Mouse (Mus musculus) heart, embryonic 16.5 days (tissue): ENCODE data around the gene Ttc41. TPM values are rescaled to one million over a fixed set of nuclear protein-coding genes. Genes with fewer than 3 reads are reported as not detected.

Experiments used
- ATAC-seq: fragments of 200-750 bp; cut with Nextera tagmentation; replicated peaks from 2 replicates; pipeline ENCODE4 v1.8.0; 2017; ENCODE audit warnings: moderate number of reproducible peaks; ENCODE audit not compliant: insufficient read depth, low FRiP score; ENCODE audit errors: extremely low read depth
- H3K27ac ChIP-seq: fragments of 300-500 bp; sonication (generic); 2 replicates; pipeline ENCODE4 v1.5.1; 2014; ENCODE audit warnings: mild to moderate bottlenecking, low read length, control low read depth, moderate library complexity
- H3K27me3 ChIP-seq: fragments of 300-500 bp; sonication (generic); 2 replicates; pipeline ENCODE4 v1.6.1; 2014; ENCODE audit warnings: low read length, mixed read lengths; ENCODE audit not compliant: control insufficient read depth, insufficient read depth
- H3K36me3 ChIP-seq: fragments of 300-500 bp; sonication (generic); 2 replicates; pipeline ENCODE4 v1.6.1; 2014; ENCODE audit not compliant: control insufficient read depth, insufficient read depth
- H3K4me1 ChIP-seq: fragments of 300-500 bp; sonication (generic); 2 replicates; pipeline ENCODE4 v1.6.1; 2014; ENCODE audit warnings: low read length, mixed read lengths; ENCODE audit not compliant: control insufficient read depth, insufficient read depth
- H3K4me2 ChIP-seq: fragments of 300-500 bp; sonication (generic); 2 replicates; pipeline ENCODE4 v1.6.1; 2014; ENCODE audit warnings: low read depth, mild to moderate bottlenecking, control low read depth, low read length
- H3K4me3 ChIP-seq: fragments of 300-500 bp; sonication (generic); 2 replicates; pipeline ENCODE4 v1.5.1; 2014; ENCODE audit warnings: mild to moderate bottlenecking, control low read depth, low read length
- H3K9ac ChIP-seq: fragments of 300-500 bp; sonication (generic); 2 replicates; pipeline ENCODE4 v1.6.1; 2014; ENCODE audit warnings: low read length, control low read depth
- H3K9me3 ChIP-seq: fragments of 300-500 bp; sonication (generic); replicated peaks from 2 replicates; pipeline ENCODE4 v1.6.1; 2016; ENCODE audit warnings: low read length; ENCODE audit not compliant: control insufficient read depth
- WGBS: fragments of 180-500 bp; shearing (Covaris S2); extraction: QIAGEN DNeasy Blood & Tissue Kit; methylation state at CpG from one replicate; pipeline ENCODE4 v1.1.7; 2014; 5-methylcytosine and 5-hydroxymethylcytosine counted together
- polyA plus RNA-seq: library from polyadenylated mRNA; unstranded; fragments of >200 nt; fragmentation: Nextera tagmentation; extraction: Ambion mirVana; gene quantifications from 2 replicates; pipeline ENCODE4 v1.2.1, GENCODE M21; 2015

The Ttc41 gene
- polyA plus RNA-seq, 1 experiment from 2014 or later = 1.9 TPM

DNA sequence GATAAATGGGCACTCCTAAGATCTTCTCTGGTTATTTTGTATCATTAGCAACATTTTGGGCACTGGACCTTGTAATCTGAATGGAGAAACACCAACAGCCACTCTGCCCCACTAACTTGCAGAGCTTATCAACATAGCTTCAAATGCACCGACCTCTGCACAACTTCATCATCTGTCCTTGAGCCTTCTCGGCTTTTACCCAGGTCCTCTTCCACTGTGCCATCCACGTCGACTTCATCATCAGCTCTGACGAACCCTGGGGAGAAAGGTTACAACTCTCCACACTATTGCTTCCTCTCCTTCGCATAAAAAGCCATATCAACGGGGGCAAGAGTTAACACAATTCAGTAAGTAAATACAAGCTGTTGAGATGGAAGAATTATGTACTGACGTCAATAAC lies 1.5 kb upstream of the Ttc41 start:
- Histone ChIP-seq H3K9ac (peak overlapping the region; percentile 97), H3K4me1 (peaks cover 48% of the 10 kb centered on the region), H3K4me3 (peak overlapping the region; percentile 99), H3K27me3 (no peaks in the 10 kb centered on the region), H3K36me3 (peaks cover 40% of the 10 kb centered on the region), H3K4me2 (peak overlapping the region; percentile 86), H3K9me3 (no peaks in the 10 kb centered on the region), H3K27ac (peak overlapping the region; percentile 95)
- 2% methylated on average over 8 of the region's 8 CpGs for WGBS
- no peak for ATAC-seq

DNA sequence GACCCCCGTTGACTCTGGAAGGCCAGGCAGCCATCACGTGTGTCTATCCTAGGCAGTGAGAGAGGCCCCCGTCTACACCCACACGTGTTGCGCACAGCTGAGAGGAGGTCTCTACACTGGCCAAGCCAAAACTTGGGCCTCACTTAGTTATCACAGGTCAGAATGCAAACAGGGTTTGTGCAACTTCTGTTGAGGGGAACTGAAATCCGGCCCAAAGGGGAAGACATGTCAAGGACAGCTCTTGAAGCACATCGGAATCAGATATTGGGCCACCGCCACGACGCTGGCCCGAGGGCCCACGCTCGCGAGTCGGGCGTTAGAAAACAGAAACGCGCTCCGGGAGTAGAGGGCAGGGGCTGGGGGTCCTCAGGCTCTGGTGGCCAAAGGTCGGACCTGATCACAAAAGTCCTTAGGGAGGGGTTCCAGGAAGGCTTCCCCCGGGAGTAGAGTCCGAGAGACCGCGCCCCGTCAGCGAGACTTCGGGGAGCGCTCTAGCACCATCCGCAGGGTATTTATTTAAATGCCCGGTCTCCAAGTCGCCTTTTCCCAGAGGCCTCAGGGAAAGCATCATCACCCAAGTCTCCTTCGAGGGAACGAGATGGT lies 921 bp upstream of the Ttc41 start:
- Histone ChIP-seq H3K36me3 (peaks cover 34% of the 10 kb centered on the region), H3K27ac (peak overlapping the region; percentile 95), H3K4me2 (peak overlapping the region; percentile 86), H3K9ac (peak overlapping the region; percentile 97), H3K4me3 (peak overlapping the region; percentile 99), H3K27me3 (no peaks in the 10 kb centered on the region), H3K9me3 (no peaks in the 10 kb centered on the region), H3K4me1 (peaks cover 44% of the 10 kb centered on the region)
- ATAC-seq = peak; percentile 0
- WGBS = under 1% methylated on average over 33 of the region's 33 CpGs

GRCm38 (mm10) chr10:86705922-86706752 lies 526 bp downstream of the Ttc41 start:
- peak overlapping the region; percentile 99 for H3K27ac ChIP-seq
- H3K27me3 ChIP-seq = no peaks in the 10 kb centered on the region

GRCm38 (mm10) chr10:86707134-86707533 lies 1.5 kb downstream of the Ttc41 start:
- no peaks in the 10 kb centered on the region for H3K9me3 ChIP-seq
- H3K4me2 ChIP-seq = peak overlapping the region; percentile 82
- H3K36me3 ChIP-seq = peaks cover 13% of the 10 kb centered on the region
- no peaks in the 10 kb centered on the region for H3K27me3 ChIP-seq
- peaks cover 24% of the 10 kb centered on the region for H3K4me1 ChIP-seq
- H3K27ac ChIP-seq = no peak overlapping the region; the same call in 1 of the 2 replicates
- 81% methylated on average over 3 of the region's 3 CpGs for WGBS
- ATAC-seq = no peak
- peak overlapping the region; percentile 74; the same call in 1 of the 2 replicates for H3K9ac ChIP-seq
- H3K4me3 ChIP-seq = no peak overlapping the region

More at GRCm38 (mm10) chr10:86705922-86706752, 526 bp downstream of the Ttc41 start:
- peak; percentile 80 for ATAC-seq
- H3K4me2 ChIP-seq = peak overlapping the region; percentile 82
- H3K4me1 ChIP-seq = peaks cover 32% of the 10 kb centered on the region
- 2% methylated on average over 33 of the region's 33 CpGs for WGBS
- peaks cover 21% of the 10 kb centered on the region for H3K36me3 ChIP-seq
- no peaks in the 10 kb centered on the region for H3K9me3 ChIP-seq
- H3K4me3 ChIP-seq = peak overlapping the region; percentile 99
- peak overlapping the region; percentile 74 for H3K9ac ChIP-seq

DNA sequence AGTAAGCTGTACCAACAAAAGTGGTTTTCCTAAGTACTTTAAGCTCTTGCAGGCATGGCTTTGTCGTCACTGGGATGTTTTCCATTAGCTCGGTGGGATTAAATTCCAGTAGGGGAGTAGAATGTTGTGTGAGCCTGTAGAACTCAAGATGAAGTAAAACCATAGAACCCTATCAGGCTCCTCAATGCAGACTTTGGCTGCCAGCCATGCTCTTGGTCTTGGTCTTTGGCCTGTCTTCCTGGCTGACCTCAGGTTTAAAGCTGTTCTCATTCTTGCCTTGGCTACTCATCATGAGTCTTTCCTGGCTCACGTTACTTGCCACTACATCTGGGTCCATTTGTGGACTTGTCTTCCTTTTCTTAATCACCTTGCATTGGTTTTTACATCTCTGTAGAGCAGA lies 6.5 kb downstream of the Ttc41 start:
- Histone ChIP-seq H3K9me3 (no peaks in the 10 kb centered on the region), H3K36me3 (no peaks in the 10 kb centered on the region), H3K9ac (no peak overlapping the region), H3K27ac (no peak overlapping the region), H3K4me1 (no peaks in the 10 kb centered on the region; the same call in 1 of the 2 replicates), H3K27me3 (no peaks in the 10 kb centered on the region), H3K4me2 (no peak overlapping the region), H3K4me3 (no peak overlapping the region)
- 64% methylated on average over 3 of the region's 3 CpGs for WGBS
- ATAC-seq = no peak

GRCm38 (mm10) chr10:86727548-86727980 lies 22.0 kb downstream of the Ttc41 start:
- H3K9me3 ChIP-seq = no peaks in the 10 kb centered on the region
- H3K27ac ChIP-seq = peak overlapping the region; percentile 37
- H3K36me3 ChIP-seq = no peaks in the 10 kb centered on the region
- H3K4me2 ChIP-seq = peak overlapping the region; percentile 58
- ATAC-seq = peak; percentile 88
- no peaks in the 10 kb centered on the region for H3K27me3 ChIP-seq
- peak overlapping the region; percentile 30 for H3K4me3 ChIP-seq
- WGBS = 3% methylated on average over 12 of the region's 12 CpGs
- peaks cover 11% of the 10 kb centered on the region; the same call in 1 of the 2 replicates for H3K4me1 ChIP-seq
- H3K9ac ChIP-seq = peak overlapping the region; percentile 49

DNA sequence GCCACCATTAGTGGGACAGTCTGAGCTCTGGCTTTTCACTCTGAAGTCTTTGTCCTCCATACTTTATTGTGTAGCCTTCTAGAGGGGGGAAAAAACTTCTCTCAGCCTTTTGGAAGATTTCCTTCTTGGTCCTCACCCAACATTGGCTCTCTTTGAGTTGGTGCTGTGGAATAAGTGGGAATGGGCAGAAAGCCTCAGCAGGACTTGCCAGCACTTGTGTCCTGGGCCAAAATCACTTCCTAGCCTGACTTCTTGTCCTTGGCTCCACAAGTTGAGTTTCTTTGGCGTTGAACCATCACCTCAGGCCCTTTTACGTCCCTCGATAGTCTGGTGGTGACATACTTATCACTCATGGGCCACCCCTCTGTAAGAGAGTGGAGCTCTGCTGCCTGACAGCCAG lies 22.6 kb downstream of the Ttc41 start:
- H3K4me2 ChIP-seq = peak overlapping the region; percentile 58
- no peak for ATAC-seq
- H3K9ac ChIP-seq = peak overlapping the region; percentile 49
- peaks cover 11% of the 10 kb centered on the region; the same call in 1 of the 2 replicates for H3K4me1 ChIP-seq
- WGBS = 67% methylated on average over 3 of the region's 3 CpGs
- no peaks in the 10 kb centered on the region for H3K27me3 ChIP-seq
- no peak overlapping the region for H3K4me3 ChIP-seq
- H3K27ac ChIP-seq = peak overlapping the region; percentile 37
- no peaks in the 10 kb centered on the region for H3K36me3 ChIP-seq
- no peaks in the 10 kb centered on the region for H3K9me3 ChIP-seq

DNA sequence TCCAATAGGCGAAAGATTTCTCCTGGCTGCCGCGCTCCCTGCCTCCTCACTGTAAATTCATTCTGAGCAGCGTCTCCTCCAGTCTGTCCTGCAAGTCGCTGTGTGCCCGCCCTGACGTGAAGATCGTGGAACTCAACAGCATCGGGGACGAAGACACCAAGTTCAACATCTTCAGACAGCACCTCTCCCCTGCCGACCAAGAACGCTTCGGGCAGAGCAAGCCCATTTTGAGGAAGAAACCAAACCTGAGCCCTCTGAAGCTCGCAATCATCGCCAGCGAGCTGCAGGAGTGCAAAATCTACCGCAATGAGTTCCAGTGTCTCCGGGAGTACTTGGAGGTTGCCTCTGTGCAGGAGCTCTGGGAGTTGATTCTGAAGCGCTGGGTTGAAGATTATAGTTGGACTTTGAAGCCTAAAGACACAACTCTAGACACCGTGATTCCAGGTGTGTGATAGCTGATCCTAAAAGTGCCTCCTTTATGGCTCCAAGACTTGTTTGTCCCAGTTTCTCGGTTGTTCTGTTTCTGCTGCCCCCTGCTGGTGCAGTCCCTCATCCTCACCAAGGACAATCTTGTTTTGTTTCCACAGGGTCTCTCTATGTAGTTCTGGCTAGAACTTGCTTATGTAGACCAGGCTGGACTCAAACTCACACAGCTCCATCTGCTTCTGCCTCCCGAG lies 25.4 kb downstream of the Ttc41 start:
- WGBS = 8% methylated on average over 22 of the region's 22 CpGs
- no peak for ATAC-seq
- peak overlapping the region; percentile 76 for H3K9ac ChIP-seq
- H3K4me1 ChIP-seq = peaks cover 11% of the 10 kb centered on the region; the same call in 1 of the 2 replicates
- H3K4me3 ChIP-seq = peak overlapping the region; percentile 65
- H3K9me3 ChIP-seq = no peaks in the 10 kb centered on the region
- H3K27me3 ChIP-seq = no peaks in the 10 kb centered on the region
- H3K4me2 ChIP-seq = peak overlapping the region; percentile 74
- H3K27ac ChIP-seq = no peak overlapping the region
- H3K36me3 ChIP-seq = no peaks in the 10 kb centered on the region
